Mouse (Mus musculus) G1E (cell line): Measurements from ENCODE around the gene Zfp628.

Experiments
- CTCF ChIP-seq: IDR thresholded peaks from 2 replicates; pipeline ENCODE4 v1.5.1; 2012; ENCODE audit warnings: low read depth, low read length, inconsistent platforms, mixed read lengths
- GATA1 ChIP-seq: IDR thresholded peaks from 2 replicates; pipeline ENCODE4 v1.6.1; 2012; ENCODE audit warnings: borderline replicate concordance, low read length, inconsistent platforms, mixed read lengths

- TF ChIP-seq GATA1 (no peak), CTCF (no peak)
Measured at GRCm38 (mm10) chr7:4865579-4866493, 49.2 kb upstream of the Zfp628 start.
